10 mouse cellular contexts compared by ENCODE assay signal in genomic region chr10:89395321-89395720, GRCm38 (mm10). TPM values are rescaled to one million over a fixed set of nuclear protein-coding genes. Genes with fewer than 3 reads are reported as not detected.
A peak's percentile ranks its signal among the peaks of the same experiment; 100 is the strongest.
DNase-seq lines count a peak whose midpoint lies in the region; ATAC-seq and TF ChIP-seq lines count a peak whose summit lies in the region.
"Had no signal": no experiment of that assay in that cellular context is flagged by ENCODE, and none has a peak within 500 bp of the region (broad histone marks: within the 10 kb centered on the region; RNA-seq: fewer than 3 reads in every experiment).

No protein-coding gene starts in this region.

- peak overlapping the region; percentile 22 for H3K4me2 ChIP-seq in heart, embryonic 15.5 days
- no peak overlapping the region for H3K4me2 ChIP-seq in midbrain, embryonic 14.5 days (ENCODE audit: low read length)
- peak overlapping the region; percentile 4; the same call in 1 of the 2 replicates for H3K4me2 ChIP-seq in neural tube, embryonic 14.5 days (ENCODE audit: low read depth, low read length)

- no peaks in the 10 kb centered on the region for H3K36me3 ChIP-seq in heart, embryonic 15.5 days
- no peaks in the 10 kb centered on the region for H3K36me3 ChIP-seq in heart, adult 2 months (ENCODE audit: control insufficient read depth, insufficient read depth, low read length)
- no peaks in the 10 kb centered on the region for H3K36me3 ChIP-seq in midbrain, embryonic 10.5 days
- H3K36me3 ChIP-seq in midbrain, embryonic 14.5 days (ENCODE audit: control insufficient read depth, insufficient read depth, low read length) = no peaks in the 10 kb centered on the region
- no peaks in the 10 kb centered on the region for H3K36me3 ChIP-seq in neural tube, embryonic 14.5 days (ENCODE audit: control insufficient read depth, insufficient read depth, low read length)
- no peaks in the 10 kb centered on the region for H3K36me3 ChIP-seq in thymus, adult 2 months (ENCODE audit: control insufficient read depth, insufficient read depth, low read length)

- H3K4me3 ChIP-seq in heart, embryonic 15.5 days = peak overlapping the region; percentile 11; the same call in 1 of the 2 replicates
- H3K4me3 ChIP-seq in heart, adult 2 months = no peak overlapping the region
- H3K4me3 ChIP-seq in midbrain, embryonic 10.5 days = peak overlapping the region; percentile 40
- H3K4me3 ChIP-seq in midbrain, embryonic 14.5 days (replicated peaks; ENCODE audit: low read depth, low read length) = no peak overlapping the region
- no peak overlapping the region for H3K4me3 ChIP-seq in neural tube, embryonic 14.5 days (ENCODE audit: low read depth, low read length)
- no peak overlapping the region for H3K4me3 ChIP-seq in thymus, adult 2 months (ENCODE audit: control insufficient read depth, insufficient read depth, low read length)

- no peak for TF ChIP-seq EP300 in heart, adult 2 months (IDR thresholded peaks at IDR 0.05; ENCODE audit: insufficient read depth, low read depth, low read length)

- H3K4me1 ChIP-seq in heart, embryonic 15.5 days (replicated peaks) = 0 out of 2 replicates have a peak, but pooled peaks cover 2% of the 10 kb centered on the region
- no peaks in the 10 kb centered on the region for H3K4me1 ChIP-seq in heart, adult 2 months (ENCODE audit: control insufficient read depth, insufficient read depth, low read length)
- H3K4me1 ChIP-seq in midbrain, embryonic 10.5 days = peaks cover 19% of the 10 kb centered on the region
- no peaks in the 10 kb centered on the region for H3K4me1 ChIP-seq in midbrain, embryonic 14.5 days (ENCODE audit: control insufficient read depth, insufficient read depth, low read length)
- no peaks in the 10 kb centered on the region for H3K4me1 ChIP-seq in neural tube, embryonic 14.5 days (ENCODE audit: control insufficient read depth, insufficient read depth, low read length)
- 0 out of 2 replicates have a peak, but pooled peaks cover 2% of the 10 kb centered on the region for H3K4me1 ChIP-seq in thymus, adult 2 months (replicated peaks; ENCODE audit: control insufficient read depth, insufficient read depth, low read length)

- no peak overlapping the region for H3K9ac ChIP-seq in heart, embryonic 15.5 days
- H3K9ac ChIP-seq in heart, adult 2 months (ENCODE audit: low read depth, low read length) = no peak overlapping the region
- no peak overlapping the region for H3K9ac ChIP-seq in midbrain, embryonic 14.5 days (replicated peaks; ENCODE audit: low read length)
- H3K9ac ChIP-seq in neural tube, embryonic 14.5 days (replicated peaks; ENCODE audit: low read depth, low read length) = no peak overlapping the region

- H3K27me3 ChIP-seq in heart, embryonic 15.5 days = no peaks in the 10 kb centered on the region
- no peaks in the 10 kb centered on the region for H3K27me3 ChIP-seq in heart, adult 2 months (ENCODE audit: control insufficient read depth, insufficient read depth, low read length)
- H3K27me3 ChIP-seq in midbrain, embryonic 10.5 days (ENCODE audit: low read depth, poor library complexity, severe bottlenecking) = no peaks in the 10 kb centered on the region
- H3K27me3 ChIP-seq in midbrain, embryonic 14.5 days (ENCODE audit: control insufficient read depth, insufficient read depth, low read length) = no peaks in the 10 kb centered on the region
- H3K27me3 ChIP-seq in neural tube, embryonic 14.5 days (ENCODE audit: control insufficient read depth, insufficient read depth, low read length) = no peaks in the 10 kb centered on the region
- H3K27me3 ChIP-seq in thymus, adult 2 months (ENCODE audit: control insufficient read depth, insufficient read depth, low read length) = no peaks in the 10 kb centered on the region

- TF ChIP-seq CTCF in heart, adult 2 months (IDR thresholded peaks at IDR 0.05) = no peak
- TF ChIP-seq CTCF in thymus, adult 2 months (IDR thresholded peaks at IDR 0.05; ENCODE audit: borderline replicate concordance, control insufficient read depth, extremely low read depth, insufficient read depth, low read length, poor library complexity) = no peak

- H3K79me2 ChIP-seq in heart, adult 2 months (replicated peaks; ENCODE audit: control insufficient read depth, insufficient read depth, low read length) = no peaks in the 10 kb centered on the region

- H3K9me3 ChIP-seq in heart, embryonic 15.5 days (replicated peaks) = no peaks in the 10 kb centered on the region
- H3K9me3 ChIP-seq in midbrain, embryonic 10.5 days (replicated peaks) = no peaks in the 10 kb centered on the region
- H3K9me3 ChIP-seq in midbrain, embryonic 14.5 days (ENCODE audit: control insufficient read depth, low read length) = no peaks in the 10 kb centered on the region
- H3K9me3 ChIP-seq in neural tube, embryonic 14.5 days (ENCODE audit: control insufficient read depth, low read length) = no peaks in the 10 kb centered on the region

- intact Hi-C loops in heart, adult 2 months (cut with DNase I) = no loop called here

- TF ChIP-seq POLR2A in heart, adult 2 months (IDR thresholded peaks at IDR 0.05; ENCODE audit: insufficient read depth, low read depth, low read length) = no peak
- TF ChIP-seq POLR2A in thymus, adult 2 months (IDR thresholded peaks at IDR 0.05; ENCODE audit: control insufficient read depth, extremely low read depth, insufficient read depth, low read length, poor library complexity) = no peak

- WGBS in heart, embryonic 15.5 days = 35% methylated on average over 7 of the region's 7 CpGs
- WGBS in heart, adult 2 months = 33% methylated on average over 7 of the region's 7 CpGs
- WGBS in midbrain, embryonic 10.5 days = 31% methylated on average over 7 of the region's 7 CpGs
- 29% methylated on average over 7 of the region's 7 CpGs for WGBS in midbrain, embryonic 14.5 days
- 46% methylated on average over 7 of the region's 7 CpGs for WGBS in neural tube, embryonic 14.5 days
- WGBS in thymus, adult 2 months = 65% methylated on average over 7 of the region's 7 CpGs

- ATAC-seq in heart, embryonic 15.5 days (replicated peaks; ENCODE audit: insufficient number of reproducible peaks, insufficient read depth, low FRiP score, low read depth) = no peak
- no peak for ATAC-seq in midbrain, embryonic 14.5 days (ENCODE audit: low FRiP score, low TSS enrichment)
- peak; percentile 49; the same call in 1 of the 2 replicates for ATAC-seq in neural tube, embryonic 14.5 days (ENCODE audit: low read depth)

- H3K27ac ChIP-seq in heart, embryonic 15.5 days = no peak overlapping the region
- no peak overlapping the region for H3K27ac ChIP-seq in heart, adult 2 months
- H3K27ac ChIP-seq in midbrain, embryonic 10.5 days (replicated peaks) = peak overlapping the region; percentile 57
- no peak overlapping the region for H3K27ac ChIP-seq in midbrain, embryonic 14.5 days (replicated peaks; ENCODE audit: low read depth, low read length)
- no peak overlapping the region for H3K27ac ChIP-seq in neural tube, embryonic 14.5 days (ENCODE audit: low read depth, low read length)
- no peak overlapping the region for H3K27ac ChIP-seq in thymus, adult 2 months (ENCODE audit: control insufficient read depth, insufficient read depth, low read length)

- DNase-seq in heart, adult 2 months = no peak
- no peak for DNase-seq in midbrain, embryonic 10.5 days (ENCODE audit: low spot score)
- no peak for DNase-seq in midbrain, embryonic 14.5 days
- DNase-seq in kidney, postnatal 36 days = peak; percentile 18 to 29
- DNase-seq in thymus, postnatal 0 days (ENCODE audit: low spot score) = no peak
- DNase-seq in thymus, adult 2 months = no peak
- DNase-seq: layer of hippocampus, adult 9-11 months had no signal

RNA-seq across cellular contexts. Expression of gene Gas2l3, which starts 48.4 kb away (rescaled TPM):
- polyA plus RNA-seq in heart, embryonic 15.5 days (2015; fragmentation: Nextera tagmentation; extraction: Ambion mirVana) = 20.6 and 24.5 TPM in 2 replicates
- total RNA-seq in heart, adult 2 months (2021) = 1 to 10 TPM; 1.0 to 2.8 TPM
- polyA plus RNA-seq in heart, adult 2 months (2012; rRNA removed) = 0.59 and 1.8 TPM in 2 replicates
- 18.7 and 19.4 TPM in 2 replicates for polyA plus RNA-seq in midbrain, embryonic 10.5 days (2016; fragmentation: Nextera tagmentation; extraction: Ambion mirVana)
- polyA plus RNA-seq in midbrain, embryonic 14.5 days (2014; fragmentation: Nextera tagmentation; extraction: Ambion mirVana) = 3.6 and 6.0 TPM in 2 replicates
- polyA plus RNA-seq in neural tube, embryonic 14.5 days (2014; fragmentation: Nextera tagmentation; extraction: Ambion mirVana) = 2.8 and 4.7 TPM in 2 replicates
- polyA plus RNA-seq in thymus, postnatal 0 days (2015; fragmentation: Nextera tagmentation; extraction: Ambion mirVana) = 7.9 and 10.4 TPM in 2 replicates
- 2.6 and 4.8 TPM in 2 replicates for polyA plus RNA-seq in thymus, adult 2 months (2012; rRNA removed)

RNA-seq across cellular contexts. Expression of gene Ano4, which starts 50.8 kb away (rescaled TPM):
- 2.9 and 3.0 TPM in 2 replicates for polyA plus RNA-seq in heart, embryonic 15.5 days (2015; fragmentation: Nextera tagmentation; extraction: Ambion mirVana)
- total RNA-seq in heart, adult 2 months (2021) = 1 to 10 TPM; 7.2 to 7.5 TPM
- polyA plus RNA-seq in heart, adult 2 months (2012; rRNA removed) = 4.3 and 5.5 TPM in 2 replicates
- 0.44 and 0.89 TPM in 2 replicates for polyA plus RNA-seq in midbrain, embryonic 10.5 days (2016; fragmentation: Nextera tagmentation; extraction: Ambion mirVana)
- 7.8 and 8.9 TPM in 2 replicates for polyA plus RNA-seq in midbrain, embryonic 14.5 days (2014; fragmentation: Nextera tagmentation; extraction: Ambion mirVana)
- 15.4 and 17.1 TPM in 2 replicates for polyA plus RNA-seq in neural tube, embryonic 14.5 days (2014; fragmentation: Nextera tagmentation; extraction: Ambion mirVana)
- 0.03 and 0.14 TPM in 2 replicates for polyA plus RNA-seq in thymus, postnatal 0 days (2015; fragmentation: Nextera tagmentation; extraction: Ambion mirVana)
- polyA plus RNA-seq in thymus, adult 2 months (2012; rRNA removed) = 0.15 and 0.35 TPM in 2 replicates
- polyA plus RNA-seq: spleen, adult 2 months had no signal

Comparison
In these comparisons a context has a peak if more than half of its experiments do, and no peak if none do; other contexts are left out.
1. H3K4me3 ChIP-seq: peak in heart, embryonic 15.5 days (single experiment) and midbrain, embryonic 10.5 days (single experiment); none in heart, adult 2 months (single experiment), midbrain, embryonic 14.5 days (single experiment), neural tube, embryonic 14.5 days (single experiment) and thymus, adult 2 months (single experiment).
2. DNase-seq: peak in kidney, postnatal 36 days (2 of 2); none in heart, adult 2 months (0 of 2), midbrain, embryonic 10.5 days (single experiment), midbrain, embryonic 14.5 days (single experiment), thymus, postnatal 0 days (single experiment) and thymus, adult 2 months (single experiment).